Mouse (Mus musculus) CH12.LX (cell line): Measurements from ENCODE around the gene Ptms. TPM values are rescaled to one million over a fixed set of nuclear protein-coding genes. Genes with fewer than 3 reads are reported as not detected.

Experiments used
- DNase-seq: peaks from one replicate; pipeline ENCODE4 v3.0.0-alpha.2; 2013; ENCODE audit errors: extremely low read depth
- H3K27ac ChIP-seq: 2 replicates; pipeline ENCODE4 v1.5.1; 2012; ENCODE audit warnings: low read depth, mild to moderate bottlenecking, control low read depth, moderate library complexity; ENCODE audit not compliant: insufficient read depth
- H3K27me3 ChIP-seq: replicated peaks from 2 replicates; pipeline ENCODE3; 2012; ENCODE audit warnings: inconsistent platforms
- H3K36me3 ChIP-seq, 2 experiments: replicated peaks in 1 of 2; 2 replicates each; pipeline versions ENCODE3 to v1.6.1; 2012; ENCODE audit warnings: inconsistent platforms in 1 of 2, low read length in 1 of 2, mild to moderate bottlenecking in 1 of 2, mixed read lengths in 1 of 2, moderate library complexity in 1 of 2; ENCODE audit not compliant: control insufficient read depth in 1 of 2, insufficient read depth in 1 of 2
- H3K4me1 ChIP-seq, 2 experiments: 2 replicates each; pipeline ENCODE4 v1.6.1; 2012; ENCODE audit warnings: inconsistent platforms in 1 of 2, moderate library complexity in 1 of 2; ENCODE audit not compliant: insufficient read depth in 2 of 2, control insufficient read depth in 1 of 2
- H3K4me2 ChIP-seq: 2 replicates; pipeline ENCODE4 v1.6.1; 2012; ENCODE audit warnings: low read depth, mild to moderate bottlenecking, control low read depth; ENCODE audit not compliant: poor library complexity, insufficient read depth, severe bottlenecking
- H3K4me3 ChIP-seq, 3 experiments: fragments of 150-350 bp in 1 of 3; sonication (generic) in 1 of 3; replicated peaks in 1 of 3; 2 replicates each; pipeline versions ENCODE3 to v1.5.1; 2011 to 2012; ENCODE audit warnings: low read depth in 2 of 3, low read length in 2 of 3, mild to moderate bottlenecking in 2 of 3, moderate library complexity in 2 of 3, control low read depth in 1 of 3, improper control_type of control experiment in 1 of 3, inconsistent platforms in 1 of 3, mixed read lengths in 1 of 3; ENCODE audit not compliant: poor library complexity in 1 of 3
- H3K79me2 ChIP-seq: replicated peaks from 2 replicates; pipeline ENCODE4 v1.6.1; 2012; ENCODE audit warnings: mild to moderate bottlenecking, moderate library complexity; ENCODE audit not compliant: control insufficient read depth, poor library complexity, insufficient read depth, severe bottlenecking; ENCODE audit errors: extremely low read depth
- H3K9ac ChIP-seq: 2 replicates; pipeline ENCODE4 v1.6.1; 2012; ENCODE audit warnings: low read depth, mild to moderate bottlenecking, control low read depth, moderate library complexity; ENCODE audit not compliant: insufficient read depth
- H3K9me3 ChIP-seq: replicated peaks from 2 replicates; pipeline ENCODE3; 2012; ENCODE audit warnings: low read length, inconsistent platforms, mixed read lengths
- CHD1 ChIP-seq: IDR thresholded peaks from 2 replicates; pipeline ENCODE4 v1.6.1; 2012; ENCODE audit warnings: low read depth, low read length, improper control_type of control experiment, inconsistent platforms
- CHD2 ChIP-seq: IDR thresholded peaks from 2 replicates; pipeline ENCODE4 v1.6.1; 2011; ENCODE audit warnings: low read length, improper control_type of control experiment
- E2F4 ChIP-seq: IDR thresholded peaks from 2 replicates; pipeline ENCODE4 v1.6.1; 2011; ENCODE audit warnings: low read depth, low read length, improper control_type of control experiment; ENCODE audit not compliant: insufficient replicate concordance
- ELF1 ChIP-seq: IDR thresholded peaks from 2 replicates; pipeline ENCODE4 v1.6.1; 2014; ENCODE audit warnings: low read depth, mild to moderate bottlenecking, inconsistent platforms, low read length, improper control_type of control experiment
- ETS1 ChIP-seq: conservative IDR thresholded peaks from 2 replicates; pipeline ENCODE4 v1.6.1; 2012; ENCODE audit warnings: low read depth, mild to moderate bottlenecking, inconsistent platforms, low read length, improper control_type of control experiment, moderate library complexity
- GABPA ChIP-seq: IDR thresholded peaks from 2 replicates; pipeline ENCODE4 v1.6.1; 2012; ENCODE audit warnings: low read depth, low read length, improper control_type of control experiment, inconsistent platforms; ENCODE audit not compliant: insufficient replicate concordance
- IRF4 ChIP-seq: IDR thresholded peaks from 2 replicates; pipeline ENCODE4 v1.6.1; 2014; ENCODE audit warnings: low read depth, mild to moderate bottlenecking, inconsistent platforms, low read length, improper control_type of control experiment
- JUN ChIP-seq: IDR thresholded peaks from 2 replicates; pipeline ENCODE4 v1.6.1; 2011; ENCODE audit warnings: low read depth, mild to moderate bottlenecking, low read length, improper control_type of control experiment, moderate library complexity; ENCODE audit not compliant: insufficient read depth
- JUND ChIP-seq: conservative IDR thresholded peaks from 2 replicates; pipeline ENCODE4 v1.6.1; 2011; ENCODE audit warnings: low read depth, low read length, improper control_type of control experiment
- KAT2A ChIP-seq: IDR thresholded peaks from 2 replicates; pipeline ENCODE4 v1.6.1; 2012; ENCODE audit warnings: low read length, improper control_type of control experiment, inconsistent platforms; ENCODE audit not compliant: insufficient replicate concordance
- MAX ChIP-seq: IDR thresholded peaks from 2 replicates; pipeline ENCODE4 v1.6.1; 2011; ENCODE audit warnings: low read length, improper control_type of control experiment
- MAZ ChIP-seq: IDR thresholded peaks from 2 replicates; pipeline ENCODE4 v1.6.1; 2012; ENCODE audit warnings: low read depth, mild to moderate bottlenecking, inconsistent platforms, low read length, improper control_type of control experiment, moderate library complexity
- MEF2A ChIP-seq: IDR thresholded peaks from 2 replicates; pipeline ENCODE4 v1.6.1; 2014; ENCODE audit warnings: low read depth, mild to moderate bottlenecking, inconsistent platforms, low read length, improper control_type of control experiment, borderline replicate concordance
- MXI1 ChIP-seq: IDR thresholded peaks from 2 replicates; pipeline ENCODE4 v1.6.1; 2011; ENCODE audit warnings: mild to moderate bottlenecking, low read depth, low read length, improper control_type of control experiment
- MYC ChIP-seq: IDR thresholded peaks from 2 replicates; pipeline ENCODE4 v1.6.1; 2011; ENCODE audit warnings: low read depth, mild to moderate bottlenecking, improper control_type of control experiment, low read length
- NELFE ChIP-seq: IDR thresholded peaks from 2 replicates; pipeline ENCODE4 v1.6.1; 2011; ENCODE audit warnings: low read depth, low read length, improper control_type of control experiment
- NRF1 ChIP-seq: IDR thresholded peaks from 2 replicates; pipeline ENCODE4 v1.6.1; 2014; ENCODE audit warnings: low read depth, mild to moderate bottlenecking, inconsistent platforms, low read length, improper control_type of control experiment, moderate library complexity
- PAX5 ChIP-seq: IDR thresholded peaks from 2 replicates; pipeline ENCODE4 v1.6.1; 2012; ENCODE audit warnings: low read length, inconsistent platforms, mixed read lengths
- POLR2AphosphoS2 ChIP-seq: IDR thresholded peaks from 2 replicates; pipeline ENCODE4 v1.6.1; 2011; ENCODE audit warnings: low read depth, low read length, improper control_type of control experiment
- RAD21 ChIP-seq: IDR thresholded peaks from 2 replicates; pipeline ENCODE4 v1.6.1; 2011; ENCODE audit warnings: low read depth, mild to moderate bottlenecking, low read length, improper control_type of control experiment, moderate library complexity
- SIN3A ChIP-seq: IDR thresholded peaks from 2 replicates; pipeline ENCODE4 v1.6.1; 2012; ENCODE audit warnings: low read length, improper control_type of control experiment, inconsistent platforms
- UBTF ChIP-seq: IDR thresholded peaks from 2 replicates; pipeline ENCODE4 v1.6.1; 2012; ENCODE audit warnings: low read depth, mild to moderate bottlenecking, inconsistent platforms, low read length, improper control_type of control experiment, moderate library complexity
- USF2 ChIP-seq: conservative IDR thresholded peaks from 2 replicates; pipeline ENCODE4 v1.6.1; 2011; ENCODE audit warnings: low read depth, low read length, improper control_type of control experiment
- ZC3H11A ChIP-seq: IDR thresholded peaks from 2 replicates; pipeline ENCODE4 v1.6.1; 2012; ENCODE audit warnings: low read depth, mild to moderate bottlenecking, inconsistent platforms, low read length, improper control_type of control experiment
- ZKSCAN1 ChIP-seq: IDR thresholded peaks from 2 replicates; pipeline ENCODE4 v1.6.1; 2012; ENCODE audit warnings: low read depth, inconsistent platforms, low read length, improper control_type of control experiment, borderline replicate concordance
- ZMIZ1 ChIP-seq: IDR thresholded peaks from 2 replicates; pipeline ENCODE4 v1.6.1; 2012; ENCODE audit warnings: low read depth, mild to moderate bottlenecking, inconsistent platforms, low read length, improper control_type of control experiment
- dilution Hi-C: fragments of 300-500 bp; cut with MboI; formaldehyde crosslinking; loops from 2 replicates; pipeline ENCODE4 v1.14.3; 2020; ENCODE audit warnings: low sequenced_read_pairs; ENCODE audit not compliant: extremely low pct_unique_long_range_greater_than_20kb, extremely low pct_ligation_motif_present
- in situ Hi-C: fragments of 300-500 bp; cut with MboI; formaldehyde crosslinking; loops from 3 replicates; pipeline ENCODE4 v1.14.3; 2019; ENCODE audit warnings: low sequenced_read_pairs, low pct_ligation_motif_present, low pct_unique_long_range_greater_than_20kb, mixed read lengths
- polyA plus RNA-seq: library from polyadenylated mRNA; unstranded; fragments of >175 nt; gene quantifications from 2 replicates; pipeline ENCODE4 v1.2.1, GENCODE M21; 2012; ENCODE audit warnings: low read depth; ENCODE audit not compliant: insufficient read length
- total RNA-seq, 2 experiments: library from RNA; depleted of rRNA; stranded (reverse); fragments of 300-350 nt in 1 of 2; fragments of >200 nt in 1 of 2; gene quantifications; 2 replicates each; pipeline ENCODE4 v1.2.3; 2012 to 2014

Ptms gene
- total and polyA plus RNA-seq, 3 experiments, result 7.0 to 99.6 (median 12.8) TPM

DNA sequence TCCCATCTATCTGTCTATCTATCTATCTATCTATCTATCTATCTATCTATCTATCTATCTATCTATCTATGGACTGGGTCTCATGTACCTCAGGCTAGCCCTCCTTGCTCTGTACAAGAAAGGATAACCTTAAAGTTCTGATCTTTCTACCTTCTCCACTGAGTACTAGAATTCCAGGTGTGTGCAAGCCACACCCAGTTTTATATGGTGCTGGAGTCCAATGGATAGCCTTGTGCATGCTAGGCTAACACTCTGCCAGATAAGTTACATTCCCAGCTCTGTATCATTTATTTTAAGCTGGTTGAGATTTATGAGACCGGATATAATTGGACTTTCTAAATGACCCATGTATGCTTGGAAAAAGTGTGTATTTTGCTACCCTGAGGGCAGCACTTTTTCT is 21.8 kb upstream of the Ptms start:
- in situ Hi-C loops, result no loop called here
- Histone ChIP-seq H3K9me3 (no peaks in the 10 kb centered on the region), H3K79me2 (no peaks in the 10 kb centered on the region), H3K4me2 (no peak overlapping the region), H3K27ac (no peak overlapping the region), H3K4me1 (no peaks in the 10 kb centered on the region), H3K4me3 (no peak overlapping the region), H3K9ac (no peak overlapping the region), H3K27me3 (no peaks in the 10 kb centered on the region), H3K36me3 (peaks cover 7 to 31% of the 10 kb centered on the region in 2 experiments)
- dilution Hi-C loops, result no loop called here
- TF ChIP-seq JUND, result no peak
- no peak for TF ChIP-seq PAX5
- TF ChIP-seq MXI1, result no peak
- no peak for TF ChIP-seq MEF2A
- no peak for TF ChIP-seq CHD1
- no peak for TF ChIP-seq KAT2A
- TF ChIP-seq ZMIZ1, result no peak
- TF ChIP-seq MAX, result no peak
- no peak for TF ChIP-seq USF2
- TF ChIP-seq ELF1, result no peak
- no peak for TF ChIP-seq UBTF
- no peak for TF ChIP-seq GABPA
- no peak for TF ChIP-seq JUN
- TF ChIP-seq RAD21, result no peak
- no peak for TF ChIP-seq CHD2
- TF ChIP-seq NRF1, result no peak
- no peak for DNase-seq

DNA sequence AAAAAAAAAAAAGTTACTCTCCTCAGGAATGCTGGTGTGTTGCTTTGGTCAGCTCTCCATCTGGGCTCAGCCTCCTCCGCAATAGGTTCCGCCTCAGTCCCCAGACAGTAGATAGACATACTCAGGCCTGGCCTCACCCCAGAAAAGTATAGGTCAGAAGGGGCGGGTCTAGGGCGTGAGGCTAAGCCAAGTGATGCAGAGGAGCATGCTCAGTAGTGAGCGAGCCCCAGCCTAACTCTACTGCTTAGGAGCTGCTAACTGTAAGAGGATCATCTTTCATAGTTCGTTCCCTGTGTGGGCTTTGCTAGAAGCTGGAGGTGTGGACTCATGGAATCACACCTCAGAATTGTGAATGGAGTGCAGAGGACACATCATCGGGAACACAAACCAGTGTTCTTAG is 18.7 kb upstream of the Ptms start:
- Histone ChIP-seq H3K79me2 (0 out of 2 replicates have a peak, but pooled peaks cover 2% of the 10 kb centered on the region), H3K27me3 (no peaks in the 10 kb centered on the region), H3K36me3 (peaks cover 37 to 61% of the 10 kb centered on the region in 2 experiments), H3K4me2 (no peak overlapping the region), H3K4me1 (no peaks in the 10 kb centered on the region), H3K4me3 (no peak overlapping the region), H3K27ac (no peak overlapping the region), H3K9ac (no peak overlapping the region), H3K9me3 (no peaks in the 10 kb centered on the region)
- TF ChIP-seq POLR2AphosphoS2, result no peak
- TF ChIP-seq MYC, result no peak
- no peak for TF ChIP-seq SIN3A
- TF ChIP-seq E2F4, result no peak
- no peak for TF ChIP-seq IRF4
- no peak for TF ChIP-seq ZKSCAN1
- no peak for TF ChIP-seq PAX5
- no peak for TF ChIP-seq MXI1
- no peak for TF ChIP-seq JUN
- no peak for TF ChIP-seq NELFE
- no peak for TF ChIP-seq GABPA
- no peak for TF ChIP-seq ZMIZ1
- TF ChIP-seq MAZ, result no peak
- TF ChIP-seq ETS1, result no peak
- no peak for TF ChIP-seq CHD1
- no peak for TF ChIP-seq ELF1
- TF ChIP-seq ZC3H11A, result no peak
- no peak for DNase-seq
- in situ Hi-C loops, result loop anchor here (10.0 kb wide), 1 partner anchor 94 kb away; the partner anchor contains the start of gene Gnb3
- dilution Hi-C loops, result no loop called here
